Mouse (Mus musculus) limb, embryonic 11.5 days (tissue): Measurements from ENCODE around the gene Rundc3b. TPM values are rescaled to one million over a fixed set of nuclear protein-coding genes. Genes with fewer than 3 reads are reported as not detected.

Experiments used
- ATAC-seq: fragments of 200-750 bp; cut with Nextera tagmentation; 2 replicates; pipeline ENCODE4 v1.8.0; 2017; ENCODE audit warnings: low read depth; ENCODE audit not compliant: insufficient number of reproducible peaks, low FRiP score, low TSS enrichment
- DNase-seq: peaks from one replicate; pipeline ENCODE4 v3.0.0-alpha.2; 2015; ENCODE audit warnings: low spot score
- H3K27ac ChIP-seq: fragments of 300-500 bp; sonication (generic); replicated peaks from 2 replicates; pipeline ENCODE4 v1.5.1; 2014; ENCODE audit warnings: low read depth, mild to moderate bottlenecking, low read length
- H3K27me3 ChIP-seq: fragments of 300-500 bp; sonication (generic); 2 replicates; pipeline ENCODE4 v1.6.1; 2014; ENCODE audit warnings: mild to moderate bottlenecking, low read length, mixed read lengths; ENCODE audit not compliant: control insufficient read depth, insufficient read depth
- H3K36me3 ChIP-seq: fragments of 300-500 bp; sonication (generic); 2 replicates; pipeline ENCODE4 v1.6.1; 2014; ENCODE audit warnings: mild to moderate bottlenecking, low read length, moderate library complexity, mixed read lengths; ENCODE audit not compliant: control insufficient read depth, insufficient read depth
- H3K4me1 ChIP-seq: fragments of 300-500 bp; sonication (generic); 2 replicates; pipeline ENCODE4 v1.6.1; 2014; ENCODE audit warnings: low read length, mixed read lengths; ENCODE audit not compliant: control insufficient read depth, insufficient read depth
- H3K4me2 ChIP-seq: fragments of 300-500 bp; sonication (generic); 2 replicates; pipeline ENCODE4 v1.6.1; 2014; ENCODE audit warnings: low read depth, mild to moderate bottlenecking, moderate library complexity; ENCODE audit not compliant: severe bottlenecking
- H3K4me3 ChIP-seq: fragments of 300-500 bp; sonication (generic); 2 replicates; pipeline ENCODE4 v1.5.1; 2014; ENCODE audit warnings: low read depth, low read length
- H3K9ac ChIP-seq: fragments of 300-500 bp; sonication (generic); 2 replicates; pipeline ENCODE4 v1.6.1; 2014; ENCODE audit warnings: mild to moderate bottlenecking, low read length
- H3K9me3 ChIP-seq: fragments of 300-500 bp; sonication (generic); 2 replicates; pipeline ENCODE4 v1.6.1; 2016; ENCODE audit warnings: low read length; ENCODE audit not compliant: control insufficient read depth
- WGBS: fragments of 180-500 bp; shearing (Covaris S2); extraction: QIAGEN DNeasy Blood & Tissue Kit; methylation state at CpG from one replicate; pipeline ENCODE4 v1.1.7; 2014; 5-methylcytosine and 5-hydroxymethylcytosine counted together
- polyA plus RNA-seq: library from polyadenylated mRNA; unstranded; fragments of >200 nt; fragmentation: Nextera tagmentation; extraction: Ambion mirVana; gene quantifications from 2 replicates; pipeline ENCODE4 v1.2.1, GENCODE M21; 2014

Gene Rundc3b
- polyA plus RNA-seq, 1 experiment from 2014 or later: 4.8 TPM

- Histone ChIP-seq H3K4me1 (no peaks in the 10 kb centered on the region), H3K4me3 (no peak overlapping the region), H3K36me3 (no peaks in the 10 kb centered on the region), H3K9ac (no peak overlapping the region), H3K27me3 (no peaks in the 10 kb centered on the region), H3K4me2 (no peak overlapping the region), H3K9me3 (no peaks in the 10 kb centered on the region), H3K27ac (no peak overlapping the region)
- DNase-seq: no peak
- ATAC-seq: peak; percentile 57
- WGBS: 43% methylated on average over 7 of the region's 7 CpGs
Measured at GRCm38 (mm10) chr5:8541120-8542117, 81.3 kb downstream of the Rundc3b start.

GRCm38 (mm10) chr5:8519006-8519405 is 103.7 kb downstream of the Rundc3b start:
- Histone ChIP-seq H3K4me3 (no peak overlapping the region), H3K9me3 (no peaks in the 10 kb centered on the region), H3K9ac (no peak overlapping the region), H3K4me1 (no peaks in the 10 kb centered on the region), H3K27ac (no peak overlapping the region), H3K4me2 (no peak overlapping the region), H3K27me3 (no peaks in the 10 kb centered on the region), H3K36me3 (no peaks in the 10 kb centered on the region)
- no peak for DNase-seq
- ATAC-seq: no peak
- WGBS: 49% methylated on average over 3 of the region's 3 CpGs

GRCm38 (mm10) chr5:8491778-8492177 is 131.0 kb downstream of the Rundc3b start:
- no peak overlapping the region for H3K4me2 ChIP-seq
- WGBS: 53% methylated on average over 4 of the region's 4 CpGs

GRCm38 (mm10) chr5:8489471-8490110 is 133.2 kb downstream of the Rundc3b start:
- no peaks in the 10 kb centered on the region for H3K9me3 ChIP-seq
- H3K27me3 ChIP-seq: no peaks in the 10 kb centered on the region
- ATAC-seq: peak; percentile 70; the same call in 1 of the 2 replicates
- 65% methylated on average over 6 of the region's 6 CpGs for WGBS
- no peaks in the 10 kb centered on the region for H3K4me1 ChIP-seq
- no peaks in the 10 kb centered on the region for H3K36me3 ChIP-seq
- H3K4me3 ChIP-seq: no peak overlapping the region
- H3K4me2 ChIP-seq: no peak overlapping the region
- H3K27ac ChIP-seq: no peak overlapping the region
- no peak overlapping the region for H3K9ac ChIP-seq
- DNase-seq: no peak

More at GRCm38 (mm10) chr5:8491778-8492177, 131.0 kb downstream of the Rundc3b start:
- Histone ChIP-seq H3K27ac (no peak overlapping the region), H3K4me3 (no peak overlapping the region), H3K27me3 (no peaks in the 10 kb centered on the region), H3K9me3 (no peaks in the 10 kb centered on the region), H3K36me3 (no peaks in the 10 kb centered on the region), H3K4me1 (no peaks in the 10 kb centered on the region), H3K9ac (no peak overlapping the region)
- DNase-seq: no peak
- no peak for ATAC-seq

- DNase-seq (no peak), ATAC-seq (no peak)
- Histone ChIP-seq H3K4me2 (no peak overlapping the region), H3K27ac (no peak overlapping the region), H3K9me3 (no peaks in the 10 kb centered on the region), H3K27me3 (no peaks in the 10 kb centered on the region), H3K9ac (no peak overlapping the region), H3K4me1 (no peaks in the 10 kb centered on the region), H3K36me3 (no peaks in the 10 kb centered on the region), H3K4me3 (no peak overlapping the region)
- 91% methylated on average over 2 of the region's 2 CpGs for WGBS
Measured at GRCm38 (mm10) chr5:8488701-8489297, 134.0 kb downstream of the Rundc3b start.

GRCm38 (mm10) chr5:8487989-8488700 is 134.6 kb downstream of the Rundc3b start:
- no peak overlapping the region for H3K4me2 ChIP-seq
- ATAC-seq: no peak
- no peak for DNase-seq
- no peaks in the 10 kb centered on the region for H3K4me1 ChIP-seq
- H3K27ac ChIP-seq: no peak overlapping the region
- no peak overlapping the region for H3K9ac ChIP-seq
- H3K4me3 ChIP-seq: no peak overlapping the region
- H3K9me3 ChIP-seq: no peaks in the 10 kb centered on the region
- H3K36me3 ChIP-seq: no peaks in the 10 kb centered on the region
- 71% methylated on average over 4 of the region's 4 CpGs for WGBS
- no peaks in the 10 kb centered on the region for H3K27me3 ChIP-seq

GRCm38 (mm10) chr5:8456561-8456960 is 166.2 kb downstream of the Rundc3b start:
- DNase-seq: no peak
- Histone ChIP-seq H3K36me3 (peaks cover 2% of the 10 kb centered on the region; the same call in 1 of the 2 replicates), H3K9me3 (no peaks in the 10 kb centered on the region), H3K4me2 (no peak overlapping the region), H3K9ac (no peak overlapping the region), H3K4me3 (no peak overlapping the region), H3K4me1 (no peaks in the 10 kb centered on the region), H3K27me3 (no peaks in the 10 kb centered on the region), H3K27ac (no peak overlapping the region)
- 91% methylated on average over 5 of the region's 5 CpGs for whole genome bisulfite sequencing
- no peak for ATAC-seq

GRCm38 (mm10) chr5:8455565-8455964 is 167.2 kb downstream of the Rundc3b start:
- no peak overlapping the region for H3K9ac ChIP-seq
- H3K4me3 ChIP-seq: no peak overlapping the region
- no peaks in the 10 kb centered on the region for H3K27me3 ChIP-seq
- H3K36me3 ChIP-seq: peaks cover 2% of the 10 kb centered on the region; the same call in 1 of the 2 replicates
- no peaks in the 10 kb centered on the region for H3K9me3 ChIP-seq
- H3K4me1 ChIP-seq: no peaks in the 10 kb centered on the region
- DNase-seq (no peak), ATAC-seq (no peak)
- H3K27ac ChIP-seq: no peak overlapping the region
- no peak overlapping the region for H3K4me2 ChIP-seq
